Mouse (Mus musculus): Measurements from ENCODE around the gene Odf2l.

GRCm38 (mm10) chr3:145184645-145185044, 66.3 kb downstream of the Odf2l start:
- no peak for TF ChIP-seq CHD2 (IDR thresholded peaks at IDR 0.05; ENCODE audit: low read depth, low read length)
- no peak for TF ChIP-seq ZNF384 (IDR thresholded peaks at IDR 0.05; ENCODE audit: low read depth, low read length)
- no peak for TF ChIP-seq HCFC1 (IDR thresholded peaks at IDR 0.05; ENCODE audit: borderline replicate concordance, insufficient read depth, low read length)
